Mouse (Mus musculus) MEL (cell line): Measurements from ENCODE around the gene Rnf220. TPM values are rescaled to one million over a fixed set of nuclear protein-coding genes. Genes with fewer than 3 reads are reported as not detected.

Experiments used
- DNase-seq: peaks from one replicate; pipeline ENCODE4 v3.0.0; 2011; ENCODE audit warnings: low read depth, low spot score
- H3K27ac ChIP-seq: 2 replicates; pipeline ENCODE4 v1.5.1; 2012; ENCODE audit warnings: low read depth, mild to moderate bottlenecking, control low read depth, low read length, moderate library complexity; ENCODE audit not compliant: control insufficient read depth
- H3K27me3 ChIP-seq, 2 experiments: fragments of 150-350 bp in 1 of 2; sonication (generic) in 1 of 2; 2 replicates each; pipeline ENCODE4 v1.6.1; 2012; ENCODE audit warnings: low read length in 2 of 2, mild to moderate bottlenecking in 2 of 2, improper control_type of control experiment in 1 of 2, moderate library complexity in 1 of 2; ENCODE audit not compliant: insufficient read depth in 2 of 2, control insufficient read depth in 1 of 2
- H3K36me3 ChIP-seq, 2 experiments: 2 replicates each; pipeline ENCODE4 v1.6.1; 2012 to 2014; ENCODE audit warnings: low read length in 2 of 2, improper control_type of control experiment in 1 of 2, inconsistent platforms in 1 of 2, mild to moderate bottlenecking in 1 of 2; ENCODE audit not compliant: insufficient read depth in 2 of 2, control insufficient read depth in 1 of 2
- H3K4me1 ChIP-seq, 2 experiments: fragments of 150-350 bp in 1 of 2; sonication (generic) in 1 of 2; 2 replicates each; pipeline ENCODE4 v1.6.1; 2012; ENCODE audit warnings: low read length in 2 of 2, improper control_type of control experiment in 1 of 2, mild to moderate bottlenecking in 1 of 2; ENCODE audit not compliant: insufficient read depth in 2 of 2, control insufficient read depth in 1 of 2
- H3K4me3 ChIP-seq, 2 experiments: fragments of 150-350 bp in 1 of 2; sonication (generic) in 1 of 2; 2 replicates each; pipeline ENCODE4 v1.5.1; 2012; ENCODE audit warnings: low read depth in 2 of 2, low read length in 2 of 2, mild to moderate bottlenecking in 2 of 2, moderate library complexity in 2 of 2, control low read depth in 1 of 2, improper control_type of control experiment in 1 of 2; ENCODE audit not compliant: control insufficient read depth in 1 of 2, insufficient read depth in 1 of 2
- H3K79me2 ChIP-seq: 2 replicates; pipeline ENCODE4 v1.6.1; 2012; ENCODE audit warnings: mild to moderate bottlenecking, low read length, moderate library complexity; ENCODE audit not compliant: control insufficient read depth, poor library complexity, insufficient read depth
- H3K9ac ChIP-seq: 2 replicates; pipeline ENCODE4 v1.6.1; 2012; ENCODE audit warnings: low read depth, mild to moderate bottlenecking, control low read depth, low read length, moderate library complexity; ENCODE audit not compliant: control insufficient read depth, poor library complexity, severe bottlenecking
- H3K9me3 ChIP-seq: fragments of 150-350 bp; sonication (generic); replicated peaks from 2 replicates; pipeline ENCODE4 v1.6.1; 2012; ENCODE audit warnings: mild to moderate bottlenecking, low read length, improper control_type of control experiment, moderate library complexity; ENCODE audit not compliant: insufficient read depth
- BHLHE40 ChIP-seq: IDR thresholded peaks from 2 replicates; pipeline ENCODE4 v1.6.1; 2012; ENCODE audit warnings: low read depth, mild to moderate bottlenecking, inconsistent platforms, low read length, improper control_type of control experiment, borderline replicate concordance
- GABPA ChIP-seq: IDR thresholded peaks from 2 replicates; pipeline ENCODE4 v1.6.1; 2012; ENCODE audit warnings: low read depth, mild to moderate bottlenecking, inconsistent platforms, low read length, improper control_type of control experiment, moderate library complexity
- JUND ChIP-seq: IDR thresholded peaks from 2 replicates; pipeline ENCODE4 v1.6.1; 2011; ENCODE audit warnings: low read depth, mild to moderate bottlenecking, improper control_type of control experiment, low read length
- KAT2A ChIP-seq: conservative IDR thresholded peaks from 2 replicates; pipeline ENCODE4 v1.6.1; 2012; ENCODE audit warnings: low read depth, low read length, improper control_type of control experiment, inconsistent platforms
- MAFK ChIP-seq: IDR thresholded peaks from 2 replicates; pipeline ENCODE4 v1.6.1; 2011; ENCODE audit warnings: low read depth, mild to moderate bottlenecking, low read length, improper control_type of control experiment, borderline replicate concordance
- MAZ ChIP-seq: IDR thresholded peaks from 2 replicates; pipeline ENCODE4 v1.6.1; 2012; ENCODE audit warnings: low read depth, mild to moderate bottlenecking, inconsistent platforms, low read length, improper control_type of control experiment
- MYB ChIP-seq: IDR thresholded peaks from 2 replicates; pipeline ENCODE4 v1.6.1; 2011; ENCODE audit warnings: mild to moderate bottlenecking, low read depth, low read length, improper control_type of control experiment
- MYC ChIP-seq: IDR thresholded peaks from 2 replicates; pipeline ENCODE4 v1.6.1; 2011; ENCODE audit warnings: low read depth, mild to moderate bottlenecking, low read length, improper control_type of control experiment, moderate library complexity
- POLR2AphosphoS5 ChIP-seq: IDR thresholded peaks from 2 replicates; pipeline ENCODE4 v1.6.1; 2012; ENCODE audit warnings: low read depth, borderline replicate concordance, mild to moderate bottlenecking, inconsistent platforms, low read length, moderate library complexity, mixed read lengths
- RCOR1 ChIP-seq: IDR thresholded peaks from 2 replicates; pipeline ENCODE4 v1.6.1; 2012; ENCODE audit warnings: low read depth, mild to moderate bottlenecking, inconsistent platforms, low read length, improper control_type of control experiment
- SIN3A ChIP-seq: IDR thresholded peaks from 2 replicates; pipeline ENCODE4 v1.6.1; 2012; ENCODE audit warnings: low read length, improper control_type of control experiment, inconsistent platforms
- TBP ChIP-seq: IDR thresholded peaks from 2 replicates; pipeline ENCODE4 v1.8.0; 2011; ENCODE audit warnings: low read depth, low read length, improper control_type of control experiment
- TCF12 ChIP-seq: IDR thresholded peaks from 2 replicates; pipeline ENCODE4 v1.6.1; 2014; ENCODE audit warnings: low read depth, mild to moderate bottlenecking, inconsistent platforms, low read length, improper control_type of control experiment, moderate library complexity
- USF1 ChIP-seq: IDR thresholded peaks from 2 replicates; pipeline ENCODE4 v1.6.1; 2014; ENCODE audit warnings: low read depth, mild to moderate bottlenecking, inconsistent platforms, low read length, improper control_type of control experiment, moderate library complexity
- USF2 ChIP-seq, 2 experiments: IDR thresholded peaks; 2 replicates each; pipeline ENCODE4 v1.6.1; 2011 to 2012; ENCODE audit warnings: improper control_type of control experiment in 2 of 2, low read length in 2 of 2, borderline replicate concordance in 1 of 2, inconsistent platforms in 1 of 2, low read depth in 1 of 2, mild to moderate bottlenecking in 1 of 2; ENCODE audit not compliant: insufficient read depth in 1 of 2
- ZC3H11A ChIP-seq: IDR thresholded peaks from 2 replicates; pipeline ENCODE4 v1.6.1; 2012; ENCODE audit warnings: low read depth, mild to moderate bottlenecking, inconsistent platforms, low read length, improper control_type of control experiment
- ZKSCAN1 ChIP-seq: IDR thresholded peaks from 2 replicates; pipeline ENCODE4 v1.6.1; 2012; ENCODE audit warnings: low read depth, mild to moderate bottlenecking, inconsistent platforms, low read length, improper control_type of control experiment, moderate library complexity
- ZMIZ1 ChIP-seq: IDR thresholded peaks from 2 replicates; pipeline ENCODE4 v1.6.1; 2012; ENCODE audit warnings: low read depth, mild to moderate bottlenecking, inconsistent platforms, low read length, improper control_type of control experiment, moderate library complexity
- polyA plus RNA-seq, 2 experiments: library from polyadenylated mRNA; stranded (reverse) in 1 of 2; unstranded in 1 of 2; fragments of >175 nt in 1 of 2; fragments of >200 nt in 1 of 2; gene quantifications; 2 replicates each; pipeline versions ENCODE4 v1.2.1 to v1.2.4; 2012; ENCODE audit warnings: low replicate concordance in 2 of 2, low read depth in 1 of 2; ENCODE audit not compliant: insufficient read length in 2 of 2, insufficient read depth in 1 of 2, missing spikeins in 1 of 2
- total RNA-seq: library from RNA; depleted of rRNA; stranded (reverse); fragments of 300-350 nt; gene quantifications from 2 replicates; pipeline ENCODE4 v1.2.3, GENCODE M21; 2012

The Rnf220 gene
- total and polyA plus RNA-seq, 3 experiments, result 121 to 201 TPM; not detected in 1

GRCm38 (mm10) chr4:117493161-117493568 lies 3.7 kb downstream of the Rnf220 start:
- Histone ChIP-seq H3K4me3 (no peak overlapping the region), H3K79me2 (no peaks in the 10 kb centered on the region), H3K4me1 (no peaks in the 10 kb centered on the region), H3K27ac (no peak overlapping the region), H3K9ac (no peak overlapping the region), H3K9me3 (no peaks in the 10 kb centered on the region), H3K36me3 (no peaks in the 10 kb centered on the region), H3K27me3 (peaks cover 2 to 4% of the 10 kb centered on the region in 2 experiments; a peak in 3 of 4 replicates)
- no peak for DNase-seq
- TF ChIP-seq POLR2AphosphoS5 (no peak), USF2 (IDR thresholded peaks at IDR 0.05; ENCODE audit: borderline replicate concordance in 1 of 2, insufficient read depth in 1 of 2, low read depth in 1 of 2, low read length in 2 of 2) (no peak), BHLHE40 (no peak), MYC (no peak), TBP (no peak), MAFK (no peak), MYB (no peak)

- no peak overlapping the region for H3K27ac ChIP-seq
- 0 out of 4 replicates have a peak, but pooled peaks cover 0 to 2% of the 10 kb centered on the region in 2 experiments for H3K4me1 ChIP-seq
- no peak overlapping the region for H3K4me3 ChIP-seq
- H3K79me2 ChIP-seq, result no peaks in the 10 kb centered on the region
- H3K9me3 ChIP-seq, result no peaks in the 10 kb centered on the region
- no peak for DNase-seq
- H3K9ac ChIP-seq, result no peak overlapping the region
- TF ChIP-seq MAZ, result no peak
- no peak for TF ChIP-seq ZKSCAN1
- no peak for TF ChIP-seq JUND
- no peak for TF ChIP-seq SIN3A
- TF ChIP-seq GABPA, result no peak
- TF ChIP-seq ZC3H11A, result no peak
- TF ChIP-seq USF1, result no peak
- no peak for TF ChIP-seq KAT2A
- TF ChIP-seq RCOR1, result no peak
- TF ChIP-seq MYC, result no peak
- no peak for TF ChIP-seq ZMIZ1
- no peak for TF ChIP-seq TCF12
- H3K36me3 ChIP-seq, result no peaks in the 10 kb centered on the region
- peaks cover 0 to 4% of the 10 kb centered on the region in 2 experiments; a peak in 2 of 4 replicates for H3K27me3 ChIP-seq
Measured at GRCm38 (mm10) chr4:117491840-117492239, 5.0 kb downstream of the Rnf220 start.
